Mouse (Mus musculus) forebrain, embryonic 13.5 days (tissue): ENCODE data around the gene Tubb1. TPM values are rescaled to one million over a fixed set of nuclear protein-coding genes. Genes with fewer than 3 reads are reported as not detected.

Source experiments
- ATAC-seq: fragments of 200-750 bp; cut with Nextera tagmentation; 2 replicates; pipeline ENCODE4 v1.8.0; 2017
- H3K27ac ChIP-seq: fragments of 300-500 bp; sonication (generic); 2 replicates; pipeline ENCODE4 v1.5.1; 2015; ENCODE audit warnings: inconsistent platforms, mild to moderate bottlenecking, moderate library complexity
- H3K27me3 ChIP-seq: fragments of 300-500 bp; sonication (generic); 2 replicates; pipeline ENCODE4 v1.6.1; 2015; ENCODE audit warnings: mild to moderate bottlenecking, inconsistent platforms
- H3K36me3 ChIP-seq: fragments of 300-500 bp; sonication (generic); 2 replicates; pipeline ENCODE4 v1.6.1; 2015; ENCODE audit warnings: mild to moderate bottlenecking, inconsistent platforms; ENCODE audit not compliant: poor library complexity, severe bottlenecking
- H3K4me1 ChIP-seq: fragments of 300-500 bp; sonication (generic); 2 replicates; pipeline ENCODE4 v1.6.1; 2015; ENCODE audit warnings: inconsistent platforms
- H3K4me2 ChIP-seq: fragments of 300-500 bp; sonication (generic); 2 replicates; pipeline ENCODE4 v1.6.1; 2015; ENCODE audit warnings: inconsistent platforms, mild to moderate bottlenecking, moderate library complexity
- H3K4me3 ChIP-seq: fragments of 300-500 bp; sonication (generic); 2 replicates; pipeline ENCODE4 v1.5.1; 2015; ENCODE audit warnings: mild to moderate bottlenecking, inconsistent platforms
- H3K9ac ChIP-seq: fragments of 300-500 bp; sonication (generic); 2 replicates; pipeline ENCODE4 v1.6.1; 2015; ENCODE audit warnings: mild to moderate bottlenecking, inconsistent platforms
- H3K9me3 ChIP-seq: fragments of 300-500 bp; sonication (generic); replicated peaks from 2 replicates; pipeline ENCODE4 v1.6.1; 2016; ENCODE audit warnings: inconsistent platforms
- WGBS: fragments of 180-500 bp; shearing (Covaris S2); methylation state at CpG from one replicate; pipeline ENCODE4 v1.1.7; 2015; 5-methylcytosine and 5-hydroxymethylcytosine counted together
- polyA plus RNA-seq: library from polyadenylated mRNA; unstranded; fragments of >200 nt; fragmentation: Nextera tagmentation; extraction: Ambion mirVana; gene quantifications from 2 replicates; pipeline ENCODE4 v1.2.1, GENCODE M21; 2015

Gene Tubb1
- polyA plus RNA-seq, 1 experiment from 2014 or later, result 0.96 TPM

- no peak for ATAC-seq
- 76% methylated on average over 3 of the region's 3 CpGs for WGBS
- H3K36me3 ChIP-seq, result no peaks in the 10 kb centered on the region
- H3K4me1 ChIP-seq, result peaks cover 6% of the 10 kb centered on the region
- no peaks in the 10 kb centered on the region for H3K9me3 ChIP-seq
- no peak overlapping the region for H3K4me3 ChIP-seq
- no peak overlapping the region for H3K27ac ChIP-seq
- H3K9ac ChIP-seq, result no peak overlapping the region
- no peaks in the 10 kb centered on the region for H3K27me3 ChIP-seq
- no peak overlapping the region for H3K4me2 ChIP-seq
Measured at GRCm38 (mm10) chr2:174477543-174478319, 27.2 kb downstream of the Tubb1 start.

- H3K9me3 ChIP-seq, result no peaks in the 10 kb centered on the region
- no peak overlapping the region for H3K9ac ChIP-seq
- no peak for ATAC-seq
- H3K27ac ChIP-seq, result no peak overlapping the region
- no peaks in the 10 kb centered on the region for H3K27me3 ChIP-seq
- H3K4me2 ChIP-seq, result no peak overlapping the region
- no peaks in the 10 kb centered on the region for H3K4me1 ChIP-seq
- H3K4me3 ChIP-seq, result no peak overlapping the region
- WGBS, result 65% methylated on average over 5 of the region's 5 CpGs
- H3K36me3 ChIP-seq, result no peaks in the 10 kb centered on the region
Measured at GRCm38 (mm10) chr2:174478746-174479145, 28.3 kb downstream of the Tubb1 start.

GRCm38 (mm10) chr2:174487005-174487404, 36.5 kb downstream of the Tubb1 start:
- H3K4me1 ChIP-seq, result no peaks in the 10 kb centered on the region
- no peaks in the 10 kb centered on the region for H3K27me3 ChIP-seq
- no peak overlapping the region for H3K27ac ChIP-seq
- no peaks in the 10 kb centered on the region for H3K36me3 ChIP-seq
- H3K9me3 ChIP-seq, result no peaks in the 10 kb centered on the region; the same call in 1 of the 2 replicates
- H3K9ac ChIP-seq, result no peak overlapping the region
- no peak overlapping the region for H3K4me3 ChIP-seq
- WGBS, result 82% methylated on average over 5 of the region's 5 CpGs
- no peak overlapping the region for H3K4me2 ChIP-seq
- ATAC-seq, result no peak

GRCm38 (mm10) chr2:174492858-174493257, 42.4 kb downstream of the Tubb1 start:
- H3K36me3 ChIP-seq, result no peaks in the 10 kb centered on the region
- H3K9ac ChIP-seq, result no peak overlapping the region
- H3K4me3 ChIP-seq, result no peak overlapping the region
- peaks cover 5% of the 10 kb centered on the region for H3K9me3 ChIP-seq
- H3K4me1 ChIP-seq, result no peaks in the 10 kb centered on the region
- ATAC-seq, result no peak
- H3K27me3 ChIP-seq, result no peaks in the 10 kb centered on the region
- H3K27ac ChIP-seq, result no peak overlapping the region
- no peak overlapping the region for H3K4me2 ChIP-seq
- 70% methylated on average over 2 of the region's 2 CpGs for WGBS

- H3K36me3 ChIP-seq, result no peaks in the 10 kb centered on the region
- 70% methylated on average over 14 of the region's 14 CpGs for WGBS
- no peaks in the 10 kb centered on the region for H3K27me3 ChIP-seq
- ATAC-seq, result peak; percentile 65; the same call in 1 of the 2 replicates
- no peak overlapping the region for H3K4me3 ChIP-seq
- H3K4me1 ChIP-seq, result peaks cover 14% of the 10 kb centered on the region; the same call in 1 of the 2 replicates
- H3K27ac ChIP-seq, result no peak overlapping the region
- no peaks in the 10 kb centered on the region for H3K9me3 ChIP-seq
- H3K9ac ChIP-seq, result no peak overlapping the region
- H3K4me2 ChIP-seq, result no peak overlapping the region
Measured at GRCm38 (mm10) chr2:174500814-174501503, 50.5 kb downstream of the Tubb1 start.

DNA sequence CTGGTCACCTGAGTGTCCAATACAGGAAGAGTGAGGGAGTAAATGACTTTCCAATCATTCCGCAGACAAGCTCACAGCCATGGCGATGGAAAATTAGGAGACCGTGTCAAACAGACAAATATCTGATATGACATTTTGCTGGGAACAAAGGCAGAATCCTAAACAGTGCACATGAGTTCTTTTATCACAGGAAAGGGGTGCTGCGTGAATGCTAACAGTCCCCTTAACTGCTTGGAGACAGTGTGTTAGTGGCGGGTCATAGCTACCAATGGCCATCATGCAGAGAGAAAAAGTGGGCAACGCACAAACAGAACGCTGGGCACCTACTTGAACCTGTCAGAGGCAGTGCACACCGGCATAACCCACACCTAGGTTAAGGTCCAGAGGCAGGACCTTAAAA, 51.0 kb downstream of the Tubb1 start:
- no peaks in the 10 kb centered on the region for H3K27me3 ChIP-seq
- 81% methylated on average over 8 of the region's 8 CpGs for WGBS
- H3K4me1 ChIP-seq, result peaks cover 14% of the 10 kb centered on the region; the same call in 1 of the 2 replicates
- no peak overlapping the region for H3K9ac ChIP-seq
- no peak overlapping the region for H3K4me3 ChIP-seq
- no peak overlapping the region for H3K4me2 ChIP-seq
- no peaks in the 10 kb centered on the region for H3K9me3 ChIP-seq
- H3K36me3 ChIP-seq, result no peaks in the 10 kb centered on the region
- ATAC-seq, result no peak
- no peak overlapping the region for H3K27ac ChIP-seq

- Histone ChIP-seq H3K27me3 (no peaks in the 10 kb centered on the region), H3K36me3 (no peaks in the 10 kb centered on the region), H3K9me3 (no peaks in the 10 kb centered on the region), H3K4me1 (peaks cover 14% of the 10 kb centered on the region; the same call in 1 of the 2 replicates), H3K27ac (no peak overlapping the region), H3K4me2 (no peak overlapping the region), H3K9ac (no peak overlapping the region), H3K4me3 (no peak overlapping the region)
- WGBS, result 35% methylated on average over 5 of the region's 5 CpGs
- ATAC-seq, result no peak
Measured at GRCm38 (mm10) chr2:174502321-174502720, 51.8 kb downstream of the Tubb1 start.

DNA sequence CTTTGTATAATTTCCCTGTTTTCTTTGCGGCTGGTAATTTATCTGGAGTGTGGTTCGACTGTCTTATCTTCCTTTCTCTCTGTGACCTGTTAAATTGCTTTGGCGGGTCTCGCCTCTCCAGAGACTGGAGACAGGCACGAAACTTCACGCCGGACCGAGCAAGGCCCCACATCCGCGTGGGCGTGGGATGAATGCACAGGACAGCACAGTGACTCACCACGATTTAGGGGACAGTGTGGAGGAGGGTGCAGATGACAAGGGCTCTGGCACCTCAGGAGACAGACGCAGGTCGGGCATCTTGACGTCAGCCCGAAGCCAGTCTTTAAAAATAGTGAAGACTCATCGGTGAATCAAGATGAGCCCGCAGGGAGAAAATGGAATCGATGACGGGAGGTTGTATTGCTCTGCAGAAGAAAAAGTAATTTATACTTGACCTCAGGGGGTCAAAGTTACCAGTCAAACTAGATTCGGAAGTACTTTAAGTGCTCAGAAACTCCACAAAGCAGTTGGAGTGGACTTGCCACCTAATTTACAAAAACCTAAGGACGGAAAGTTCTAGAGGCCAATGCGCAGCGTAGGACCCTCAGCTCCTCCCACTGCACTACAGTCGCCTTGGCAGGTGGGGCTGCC, 52.5 kb downstream of the Tubb1 start:
- no peaks in the 10 kb centered on the region for H3K9me3 ChIP-seq
- H3K27me3 ChIP-seq, result no peaks in the 10 kb centered on the region
- no peak for ATAC-seq
- no peak overlapping the region for H3K9ac ChIP-seq
- WGBS, result 90% methylated on average over 25 of the region's 25 CpGs
- no peak overlapping the region for H3K4me2 ChIP-seq
- no peak overlapping the region for H3K27ac ChIP-seq
- H3K4me1 ChIP-seq, result peaks cover 14% of the 10 kb centered on the region; the same call in 1 of the 2 replicates
- H3K36me3 ChIP-seq, result no peaks in the 10 kb centered on the region
- H3K4me3 ChIP-seq, result no peak overlapping the region

Other genes starting within 250 kb of the Tubb1 start
- gene Gnas, start 166.4 kb upstream of the Tubb1 start, polyA plus RNA-seq, result 976 and 1,086 TPM in 2 replicates
- 9.4 TPM in 2 replicates for gene Gm20721, start 104.0 kb upstream of the Tubb1 start, polyA plus RNA-seq
- gene Nelfcd, start 34.9 kb upstream of the Tubb1 start, polyA plus RNA-seq, result 131 and 147 TPM in 2 replicates
- 69.9 and 73.2 TPM in 2 replicates for gene Ctsz, start 11.7 kb upstream of the Tubb1 start, polyA plus RNA-seq
- 740 and 832 TPM in 2 replicates for gene Atp5e, start 13.4 kb downstream of the Tubb1 start, polyA plus RNA-seq
- 120 and 124 TPM in 2 replicates for gene Prelid3b, start 22.4 kb downstream of the Tubb1 start, polyA plus RNA-seq
- not detected in 2 replicates for gene Zfp831, start 192.8 kb downstream of the Tubb1 start, polyA plus RNA-seq